Mouse (Mus musculus) stomach, embryonic 16.5 days (tissue): ENCODE data around the gene Dlgap1. TPM values are rescaled to one million over a fixed set of nuclear protein-coding genes. Genes with fewer than 3 reads are reported as not detected.

Experiments
- ATAC-seq: fragments of 200-750 bp; cut with Nextera tagmentation; 2 replicates; pipeline ENCODE4 v1.8.0; 2017; ENCODE audit warnings: moderate number of reproducible peaks, moderate TSS enrichment; ENCODE audit not compliant: insufficient read depth, low FRiP score
- H3K27ac ChIP-seq: fragments of 300-500 bp; sonication (generic); 2 replicates; pipeline ENCODE4 v1.5.1; 2014; ENCODE audit warnings: low read length
- H3K27me3 ChIP-seq: fragments of 300-500 bp; sonication (generic); 2 replicates; pipeline ENCODE4 v1.6.1; 2014; ENCODE audit warnings: low read length, control low read depth, mixed read lengths; ENCODE audit not compliant: control insufficient read depth, insufficient read depth
- H3K36me3 ChIP-seq: fragments of 300-500 bp; sonication (generic); 2 replicates; pipeline ENCODE4 v1.6.1; 2014; ENCODE audit warnings: low read length; ENCODE audit not compliant: control insufficient read depth, insufficient read depth
- H3K4me1 ChIP-seq: fragments of 300-500 bp; sonication (generic); 2 replicates; pipeline ENCODE4 v1.6.1; 2014; ENCODE audit warnings: low read length, control low read depth, mixed read lengths; ENCODE audit not compliant: control insufficient read depth, insufficient read depth
- H3K4me2 ChIP-seq: fragments of 300-500 bp; sonication (generic); 2 replicates; pipeline ENCODE4 v1.6.1; 2014; ENCODE audit warnings: low read depth, low read length, mixed read lengths
- H3K4me3 ChIP-seq: fragments of 300-500 bp; sonication (generic); replicated peaks from 2 replicates; pipeline ENCODE4 v1.5.1; 2014; ENCODE audit warnings: mild to moderate bottlenecking, low read length
- H3K9ac ChIP-seq: fragments of 300-500 bp; sonication (generic); 2 replicates; pipeline ENCODE4 v1.6.1; 2014; ENCODE audit warnings: low read length
- H3K9me3 ChIP-seq: fragments of 300-500 bp; sonication (generic); replicated peaks from 2 replicates; pipeline ENCODE4 v1.6.1; 2016; ENCODE audit warnings: low read length, control low read depth; ENCODE audit not compliant: control insufficient read depth
- WGBS: fragments of 180-500 bp; shearing (Covaris S2); extraction: QIAGEN DNeasy Blood & Tissue Kit; methylation state at CpG from one replicate; pipeline ENCODE4 v1.1.7; 2014; 5-methylcytosine and 5-hydroxymethylcytosine counted together
- polyA plus RNA-seq: library from polyadenylated mRNA; unstranded; fragments of >200 nt; fragmentation: Nextera tagmentation; extraction: Ambion mirVana; gene quantifications from 2 replicates; pipeline ENCODE4 v1.2.1, GENCODE M21; 2015

Dlgap1 gene
- polyA plus RNA-seq, 1 experiment from 2014 or later, result 3.2 TPM

- H3K4me3 ChIP-seq, result peak overlapping the region; percentile 43
- H3K4me1 ChIP-seq, result peaks cover 5% of the 10 kb centered on the region; the same call in 1 of the 2 replicates
- peak overlapping the region; percentile 73 for H3K4me2 ChIP-seq
- H3K9ac ChIP-seq, result peak overlapping the region; percentile 51
- ATAC-seq, result peak; percentile 54
- peak overlapping the region; percentile 84 for H3K27ac ChIP-seq
- no peaks in the 10 kb centered on the region for H3K36me3 ChIP-seq
- H3K27me3 ChIP-seq, result no peaks in the 10 kb centered on the region
- H3K9me3 ChIP-seq, result no peaks in the 10 kb centered on the region
- WGBS, result 2% methylated on average over 14 of the region's 14 CpGs
These were observed 786.9 kb downstream of the Dlgap1 start for GRCm38 (mm10) chr17:70755669-70756263.

- H3K27me3 ChIP-seq, result no peaks in the 10 kb centered on the region
- H3K4me3 ChIP-seq, result no peak overlapping the region
- no peak overlapping the region for H3K9ac ChIP-seq
- no peak for ATAC-seq
- no peak overlapping the region for H3K4me2 ChIP-seq
- no peaks in the 10 kb centered on the region for H3K36me3 ChIP-seq
- no peaks in the 10 kb centered on the region for H3K4me1 ChIP-seq
- no peaks in the 10 kb centered on the region for H3K9me3 ChIP-seq
- 92% methylated on average over 7 of the region's 7 CpGs for WGBS
- no peak overlapping the region for H3K27ac ChIP-seq
These were observed 793.1 kb downstream of the Dlgap1 start for GRCm38 (mm10) chr17:70762001-70762400.

GRCm38 (mm10) chr17:70762634-70763033, 793.8 kb downstream of the Dlgap1 start:
- H3K4me3 ChIP-seq, result no peak overlapping the region
- H3K9ac ChIP-seq, result no peak overlapping the region
- no peak for ATAC-seq
- no peaks in the 10 kb centered on the region for H3K9me3 ChIP-seq
- no peaks in the 10 kb centered on the region for H3K36me3 ChIP-seq
- no peaks in the 10 kb centered on the region for H3K27me3 ChIP-seq
- WGBS, result 93% methylated on average over 10 of the region's 10 CpGs
- H3K27ac ChIP-seq, result no peak overlapping the region
- H3K4me1 ChIP-seq, result no peaks in the 10 kb centered on the region
- no peak overlapping the region for H3K4me2 ChIP-seq

- Histone ChIP-seq H3K4me2 (no peak overlapping the region), H3K27me3 (no peaks in the 10 kb centered on the region), H3K36me3 (no peaks in the 10 kb centered on the region), H3K9me3 (no peaks in the 10 kb centered on the region), H3K27ac (no peak overlapping the region), H3K9ac (no peak overlapping the region), H3K4me3 (no peak overlapping the region), H3K4me1 (no peaks in the 10 kb centered on the region)
- whole genome bisulfite sequencing, result 97% methylated on average over 9 of the region's 9 CpGs
- no peak for ATAC-seq
These were observed 796.5 kb downstream of the Dlgap1 start for GRCm38 (mm10) chr17:70765337-70765736.

- H3K27me3 ChIP-seq, result no peaks in the 10 kb centered on the region
- no peak for ATAC-seq
- WGBS, result 73% methylated on average over 18 of the region's 18 CpGs
These were observed 797.1 kb downstream of the Dlgap1 start for GRCm38 (mm10) chr17:70765976-70766375.

GRCm38 (mm10) chr17:70772120-70772899, 803.4 kb downstream of the Dlgap1 start:
- WGBS, result 19% methylated on average over 10 of the region's 10 CpGs
- H3K4me3 ChIP-seq, result no peak overlapping the region
- H3K9ac ChIP-seq, result no peak overlapping the region
- H3K4me1 ChIP-seq, result no peaks in the 10 kb centered on the region
- H3K36me3 ChIP-seq, result no peaks in the 10 kb centered on the region
- no peaks in the 10 kb centered on the region for H3K27me3 ChIP-seq
- no peak overlapping the region for H3K27ac ChIP-seq
- no peak overlapping the region for H3K4me2 ChIP-seq
- ATAC-seq, result no peak
- no peaks in the 10 kb centered on the region for H3K9me3 ChIP-seq

More at GRCm38 (mm10) chr17:70765976-70766375, 797.1 kb downstream of the Dlgap1 start:
- Histone ChIP-seq H3K4me3 (no peak overlapping the region), H3K9me3 (no peaks in the 10 kb centered on the region), H3K9ac (no peak overlapping the region), H3K27ac (no peak overlapping the region), H3K36me3 (no peaks in the 10 kb centered on the region), H3K4me2 (no peak overlapping the region), H3K4me1 (no peaks in the 10 kb centered on the region)

- Histone ChIP-seq H3K36me3 (no peaks in the 10 kb centered on the region), H3K27ac (peak overlapping the region; percentile 73), H3K9me3 (no peaks in the 10 kb centered on the region), H3K4me1 (peaks cover 4% of the 10 kb centered on the region), H3K4me3 (no peak overlapping the region), H3K9ac (no peak overlapping the region), H3K27me3 (no peaks in the 10 kb centered on the region), H3K4me2 (no peak overlapping the region)
- whole genome bisulfite sequencing, result 25% methylated on average over 7 of the region's 7 CpGs
- ATAC-seq, result no peak
These were observed 810.9 kb downstream of the Dlgap1 start for GRCm38 (mm10) chr17:70779770-70780169.

GRCm38 (mm10) chr17:70780726-70781689, 812.1 kb downstream of the Dlgap1 start:
- peak overlapping the region; percentile 73 for H3K27ac ChIP-seq
- H3K4me2 ChIP-seq, result no peak overlapping the region
- no peak overlapping the region for H3K4me3 ChIP-seq
- ATAC-seq, result peak; percentile 84
- H3K4me1 ChIP-seq, result peaks cover 4% of the 10 kb centered on the region
- 0 out of 2 replicates have a peak overlapping the region, but pooled peaks have one; percentile 16 for H3K9ac ChIP-seq
- WGBS, result 43% methylated on average over 18 of the region's 18 CpGs
- no peaks in the 10 kb centered on the region for H3K27me3 ChIP-seq
- H3K36me3 ChIP-seq, result no peaks in the 10 kb centered on the region
- H3K9me3 ChIP-seq, result no peaks in the 10 kb centered on the region
